Mouse (Mus musculus): ENCODE measurements around the gene Scgb1b27. TPM values are rescaled to one million over a fixed set of nuclear protein-coding genes. Genes with fewer than 3 reads are reported as not detected.
"Not testable (repeated sequence)": the region's sequence is repeated elsewhere in the genome, so short reads cannot be mapped to it uniquely, and the experiment has no call there.

Scgb1b27 gene
- not detected in 2 replicates for total RNA-seq (2014; rRNA removed)
- not detected in 2 replicates for polyA plus RNA-seq (2015; fragmentation: Nextera tagmentation; extraction: Ambion mirVana)

GRCm38 (mm10) chr7:34021183-34021582 lies at the start of gene Scgb1b27:
Gene Scgb1b27, plus strand, starts transcription at chr7:34021483.
- H3K36me3 ChIP-seq (ENCODE audit: insufficient read depth); H3K4me3 ChIP-seq (ENCODE audit: low read depth, low read length); DNase-seq; ATAC-seq; H3K27me3 ChIP-seq (ENCODE audit: insufficient read depth, low read length); H3K27ac ChIP-seq (ENCODE audit: low read depth, low read length); H3K4me2 ChIP-seq (ENCODE audit: low read depth); H3K9ac ChIP-seq; H3K9me3 ChIP-seq (ENCODE audit: low read length); H3K4me1 ChIP-seq (ENCODE audit: insufficient read depth): not testable (repeated sequence)
- WGBS, result 92% methylated on average over 1 of the region's 1 CpGs

GRCm38 (mm10) chr7:33982281-33982680 lies 39.0 kb upstream of the Scgb1b27 start:
- peak; percentile 21 for TF ChIP-seq CTCF (IDR thresholded peaks at IDR 0.05; ENCODE audit: low read depth)
- H3K27me3 ChIP-seq (ENCODE audit: insufficient read depth, low read length); H3K36me3 ChIP-seq (ENCODE audit: insufficient read depth); H3K4me2 ChIP-seq (ENCODE audit: low read depth); H3K4me3 ChIP-seq (ENCODE audit: low read depth, low read length); ATAC-seq; H3K9me3 ChIP-seq (ENCODE audit: low read length); H3K4me1 ChIP-seq (ENCODE audit: insufficient read depth); H3K9ac ChIP-seq; DNase-seq; H3K27ac ChIP-seq (ENCODE audit: low read depth, low read length): not testable (repeated sequence)
- 26% methylated on average over 8 of the region's 9 CpGs for WGBS

GRCm38 (mm10) chr7:34013842-34014241 lies 7.4 kb upstream of the Scgb1b27 start, which contains the start of gene Scgb2b27:
Gene Scgb2b27, minus strand, starts transcription at chr7:34013942.
- Histone ChIP-seq H3K9me3 (ENCODE audit: low read length) (peaks cover 17% of the 10 kb centered on the region; the same call in 1 of the 2 replicates), H3K36me3 (ENCODE audit: insufficient read depth) (no peaks in the 10 kb centered on the region), H3K9ac (no peak within 1 kb of the TSS), H3K27me3 (ENCODE audit: insufficient read depth, low read length) (no peaks in the 10 kb centered on the region), H3K27ac (ENCODE audit: low read depth, low read length) (no peak within 1 kb of the TSS), H3K4me1 (ENCODE audit: insufficient read depth) (no peaks in the 10 kb centered on the region), H3K4me3 (ENCODE audit: low read depth, low read length) (no peak within 1 kb of the TSS), H3K4me2 (ENCODE audit: low read depth) (no peak within 1 kb of the TSS)
- ATAC-seq, result no peak
- WGBS, result 78% methylated on average over 4 of the region's 4 CpGs
- no peak for TF ChIP-seq CTCF (IDR thresholded peaks at IDR 0.05; ENCODE audit: low read depth)
- no peak for DNase-seq

- 92% methylated on average over 4 of the region's 4 CpGs for WGBS
These were observed 4.4 kb downstream of the Scgb1b27 start for GRCm38 (mm10) chr7:34025641-34026040.

GRCm38 (mm10) chr7:34027202-34027601 lies 5.9 kb downstream of the Scgb1b27 start:
- not testable (repeated sequence) for ATAC-seq; H3K27me3 ChIP-seq (ENCODE audit: insufficient read depth, low read length); H3K4me2 ChIP-seq (ENCODE audit: low read depth); H3K9ac ChIP-seq; H3K9me3 ChIP-seq (ENCODE audit: low read length); DNase-seq; H3K4me1 ChIP-seq (ENCODE audit: insufficient read depth); H3K36me3 ChIP-seq (ENCODE audit: insufficient read depth); H3K27ac ChIP-seq (ENCODE audit: low read depth, low read length); H3K4me3 ChIP-seq (ENCODE audit: low read depth, low read length)
- WGBS, result 86% methylated on average over 9 of the region's 9 CpGs

More at GRCm38 (mm10) chr7:34025641-34026040, 4.4 kb downstream of the Scgb1b27 start:
- no peak for TF ChIP-seq CTCF (IDR thresholded peaks at IDR 0.05; ENCODE audit: low read depth)
- Histone ChIP-seq H3K4me2 (ENCODE audit: low read depth) (no peak overlapping the region), H3K9ac (no peak overlapping the region), H3K4me3 (ENCODE audit: low read depth, low read length) (no peak overlapping the region), H3K27me3 (ENCODE audit: insufficient read depth, low read length) (no peaks in the 10 kb centered on the region), H3K27ac (ENCODE audit: low read depth, low read length) (no peak overlapping the region), H3K4me1 (ENCODE audit: insufficient read depth) (no peaks in the 10 kb centered on the region), H3K36me3 (ENCODE audit: insufficient read depth) (no peaks in the 10 kb centered on the region), H3K9me3 (ENCODE audit: low read length) (no peaks in the 10 kb centered on the region)
- ATAC-seq, result no peak
- no peak for DNase-seq

GRCm38 (mm10) chr7:34030026-34030425 lies 8.7 kb downstream of the Scgb1b27 start:
- no peaks in the 10 kb centered on the region for H3K27me3 ChIP-seq (ENCODE audit: insufficient read depth, low read length)
- ATAC-seq, result no peak
- no peaks in the 10 kb centered on the region for H3K4me1 ChIP-seq (ENCODE audit: insufficient read depth)
- H3K4me3 ChIP-seq (ENCODE audit: low read depth, low read length), result no peak overlapping the region
- DNase-seq, result no peak
- no peak for TF ChIP-seq CTCF (IDR thresholded peaks at IDR 0.05; ENCODE audit: low read depth)
- H3K36me3 ChIP-seq (ENCODE audit: insufficient read depth), result no peaks in the 10 kb centered on the region
- WGBS, result 94% methylated on average over 11 of the region's 11 CpGs
- peaks cover 3% of the 10 kb centered on the region for H3K9me3 ChIP-seq (ENCODE audit: low read length)
- H3K27ac ChIP-seq (ENCODE audit: low read depth, low read length), result no peak overlapping the region
- no peak overlapping the region for H3K4me2 ChIP-seq (ENCODE audit: low read depth)
- no peak overlapping the region for H3K9ac ChIP-seq

- ATAC-seq; DNase-seq; H3K9ac ChIP-seq; H3K36me3 ChIP-seq (ENCODE audit: insufficient read depth); H3K27me3 ChIP-seq (ENCODE audit: insufficient read depth, low read length); H3K4me3 ChIP-seq (ENCODE audit: low read depth, low read length); H3K4me1 ChIP-seq (ENCODE audit: insufficient read depth); H3K4me2 ChIP-seq (ENCODE audit: low read depth); H3K27ac ChIP-seq (ENCODE audit: low read depth, low read length); H3K9me3 ChIP-seq (ENCODE audit: low read length): not testable (repeated sequence)
- 77% methylated on average over 2 of the region's 4 CpGs for WGBS
These were observed 13.3 kb downstream of the Scgb1b27 start for GRCm38 (mm10) chr7:34034579-34034978.

- not testable (repeated sequence) for H3K9ac ChIP-seq; H3K4me1 ChIP-seq (ENCODE audit: insufficient read depth); H3K27ac ChIP-seq (ENCODE audit: low read depth, low read length); H3K27me3 ChIP-seq (ENCODE audit: insufficient read depth, low read length); H3K36me3 ChIP-seq (ENCODE audit: insufficient read depth); DNase-seq; H3K9me3 ChIP-seq (ENCODE audit: low read length); H3K4me2 ChIP-seq (ENCODE audit: low read depth); ATAC-seq; H3K4me3 ChIP-seq (ENCODE audit: low read depth, low read length)
- WGBS, result 93% methylated on average over 11 of the region's 11 CpGs
These were observed 15.0 kb downstream of the Scgb1b27 start for GRCm38 (mm10) chr7:34036076-34036815.

- not testable (repeated sequence) for ATAC-seq; H3K9me3 ChIP-seq (ENCODE audit: low read length); H3K36me3 ChIP-seq (ENCODE audit: insufficient read depth); H3K27ac ChIP-seq (ENCODE audit: low read depth, low read length); H3K4me2 ChIP-seq (ENCODE audit: low read depth); H3K9ac ChIP-seq; H3K4me3 ChIP-seq (ENCODE audit: low read depth, low read length); H3K4me1 ChIP-seq (ENCODE audit: insufficient read depth); DNase-seq; H3K27me3 ChIP-seq (ENCODE audit: insufficient read depth, low read length)
- WGBS, result 80% methylated on average over 5 of the region's 5 CpGs
These were observed 46.8 kb downstream of the Scgb1b27 start for GRCm38 (mm10) chr7:34068132-34068531.
